Mouse (Mus musculus) retina, embryonic 14.5 days (tissue): ENCODE data around the gene Gng3.
"Not testable (repeated sequence)": the region's sequence is repeated elsewhere in the genome, so short reads cannot be mapped to it uniquely, and the experiment has no call there.

Experiments
- DNase-seq: peaks from one replicate; pipeline ENCODE4 v3.0.0-alpha.2; 2015; ENCODE audit warnings: low spot score

Gene Gng3

DNA sequence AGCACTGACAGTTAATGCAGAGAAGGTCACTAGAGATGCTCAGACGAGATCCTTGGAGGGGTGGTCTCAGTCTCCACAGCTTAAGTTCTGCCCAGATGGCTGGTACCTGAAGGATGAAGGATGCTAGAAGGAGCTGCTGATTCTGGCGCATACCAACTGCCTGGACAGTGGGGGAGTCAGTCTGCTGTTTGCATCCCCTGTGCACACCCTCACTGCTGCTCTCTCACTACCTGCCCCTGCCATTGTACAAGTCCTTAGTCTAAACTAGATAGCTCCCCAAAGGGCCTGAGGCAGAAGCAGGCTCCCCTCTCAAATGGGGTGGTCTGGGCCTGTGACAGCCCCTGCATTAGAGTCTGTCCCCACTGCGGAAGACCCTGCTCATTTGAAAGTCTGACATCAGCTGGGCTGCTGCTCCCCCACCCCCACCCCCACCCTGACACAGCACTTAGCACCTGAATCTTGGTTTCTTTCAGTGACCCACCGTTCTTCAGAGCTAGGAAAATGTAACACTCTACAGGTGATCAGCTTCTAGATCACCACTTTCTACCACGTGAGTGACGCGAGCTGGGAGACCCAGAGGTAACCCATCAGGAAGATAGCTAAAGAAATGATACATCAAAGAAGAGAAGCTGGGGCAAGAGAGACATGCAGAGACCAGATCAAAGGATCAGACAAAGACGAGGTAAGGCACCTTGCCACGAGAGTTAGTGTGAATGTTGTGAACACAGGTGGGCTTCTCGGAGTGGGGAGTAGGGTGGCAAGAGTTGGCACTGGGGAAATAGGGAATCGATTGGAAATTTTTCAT is at the start of gene Gng3:
Gng3 (minus strand) TSS at position 92 of the 805 bp plus-strand sequence.
- peak; percentile 76 for DNase-seq

DNA sequence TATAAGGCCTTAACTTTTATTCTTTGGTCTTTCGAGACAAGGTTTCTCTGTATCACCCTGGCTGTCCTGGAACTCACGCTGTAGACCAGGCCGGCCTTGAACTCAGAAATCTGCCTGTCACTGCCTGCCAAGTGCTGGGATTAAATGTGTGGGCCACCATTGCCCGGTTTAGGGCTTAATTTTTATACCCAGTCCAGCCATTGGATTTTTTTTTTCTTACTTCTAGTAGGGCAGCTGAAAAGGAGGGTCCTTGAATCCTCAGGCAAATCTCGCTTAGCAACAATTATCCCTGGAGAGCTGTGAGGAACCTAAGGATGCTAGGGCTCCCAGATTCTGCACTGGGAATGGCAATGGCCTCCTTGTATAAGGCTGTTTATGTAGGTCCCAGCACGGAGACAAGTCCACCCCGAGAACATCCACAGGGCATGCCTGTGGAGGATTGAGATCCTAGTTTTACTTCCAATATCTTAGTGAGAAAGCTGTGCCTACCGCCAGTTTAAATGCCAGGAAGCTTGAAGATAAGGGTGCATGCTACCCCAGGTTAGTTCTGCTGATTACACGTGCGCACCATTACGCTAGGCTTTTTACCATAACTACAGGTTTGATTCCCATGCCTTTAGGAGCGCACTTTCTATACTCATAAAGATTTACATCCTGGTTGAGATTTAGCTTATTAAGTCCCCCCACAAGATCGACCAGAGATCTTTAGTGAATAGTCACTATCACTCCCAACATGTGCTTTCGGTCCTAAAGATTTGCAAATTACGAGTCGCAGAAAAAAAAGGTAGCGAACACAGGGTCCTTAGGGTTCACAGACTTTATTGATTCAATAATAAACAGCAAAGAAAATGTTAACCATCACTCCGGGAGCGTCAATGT is 48.8 kb upstream of the Gng3 start:
- no peak for DNase-seq

DNA sequence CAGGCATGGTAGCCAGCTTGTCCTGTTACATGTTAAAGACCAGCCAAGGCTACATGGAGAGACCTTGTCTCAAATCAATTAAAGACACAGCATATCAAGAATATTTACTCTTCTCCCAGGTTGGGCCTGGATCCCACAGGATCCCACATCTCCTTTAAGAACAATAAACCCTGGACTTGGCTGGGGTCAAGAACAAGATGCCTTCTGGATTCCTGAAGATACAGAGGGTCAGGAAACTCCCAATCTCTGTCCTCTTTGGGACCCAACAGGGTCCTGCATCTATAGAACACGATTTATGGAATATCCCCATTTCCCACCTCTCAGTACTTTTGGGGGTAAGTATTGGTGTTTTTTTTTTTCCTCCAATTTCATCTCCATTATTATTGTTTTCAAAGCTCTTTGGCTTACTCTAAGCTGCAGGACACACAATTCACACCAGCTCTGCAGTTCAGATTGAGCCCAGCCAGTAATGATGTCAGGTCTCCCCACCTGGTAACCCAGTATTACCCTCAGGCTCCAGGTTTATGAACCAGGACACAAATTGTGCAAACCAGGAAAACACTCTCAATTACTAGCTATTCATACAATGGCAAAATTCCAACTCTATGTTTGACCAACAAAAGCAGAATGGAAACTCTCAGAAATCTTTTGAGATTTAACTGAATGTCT is 48.1 kb upstream of the Gng3 start:
- DNase-seq = no peak

DNA sequence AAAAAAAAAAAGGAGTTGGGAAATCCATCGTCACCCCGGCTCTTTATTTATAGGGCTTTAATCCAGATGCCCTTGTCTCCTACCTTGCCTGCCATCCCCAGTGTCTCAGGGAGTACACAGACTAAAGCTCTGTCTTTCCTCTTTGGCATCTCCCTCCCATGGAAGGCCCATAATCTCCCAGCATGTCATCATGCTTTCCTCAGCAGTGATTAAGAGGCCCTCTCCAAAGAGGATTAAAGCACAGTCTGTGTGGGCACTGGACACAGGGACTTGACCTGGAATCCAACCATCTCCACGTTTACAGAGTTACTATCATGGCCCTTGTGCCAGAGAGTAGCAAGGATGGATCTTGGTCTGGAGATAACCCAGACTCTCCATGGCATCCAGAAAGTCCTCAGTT is 44.6 kb upstream of the Gng3 start, which contains the start of the genes Lbhd1 and Gm49403:
Lbhd1 (plus strand) TSS at position 117 of the 400 bp plus-strand sequence.
Gm49403 (plus strand) TSS at position 315 of the 400 bp plus-strand sequence.
- DNase-seq = no peak

DNA sequence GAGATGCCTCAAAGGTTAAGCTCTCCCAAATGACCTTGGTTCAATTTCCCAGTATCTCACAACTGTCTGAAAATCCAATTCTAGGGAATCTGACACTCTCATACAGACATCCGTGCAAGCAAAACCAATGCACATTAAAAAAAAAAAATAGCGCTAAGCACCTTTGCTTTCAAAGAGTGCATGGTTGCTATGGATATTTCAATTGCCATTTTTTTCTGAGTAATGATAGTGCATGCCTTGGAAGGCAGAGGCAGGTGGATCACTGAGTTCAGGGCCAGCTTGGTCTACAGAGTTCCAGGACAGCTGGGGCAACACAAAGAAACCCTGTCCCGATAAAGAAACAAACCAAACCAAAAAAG is 42.0 kb upstream of the Gng3 start:
- no peak for DNase-seq

DNA sequence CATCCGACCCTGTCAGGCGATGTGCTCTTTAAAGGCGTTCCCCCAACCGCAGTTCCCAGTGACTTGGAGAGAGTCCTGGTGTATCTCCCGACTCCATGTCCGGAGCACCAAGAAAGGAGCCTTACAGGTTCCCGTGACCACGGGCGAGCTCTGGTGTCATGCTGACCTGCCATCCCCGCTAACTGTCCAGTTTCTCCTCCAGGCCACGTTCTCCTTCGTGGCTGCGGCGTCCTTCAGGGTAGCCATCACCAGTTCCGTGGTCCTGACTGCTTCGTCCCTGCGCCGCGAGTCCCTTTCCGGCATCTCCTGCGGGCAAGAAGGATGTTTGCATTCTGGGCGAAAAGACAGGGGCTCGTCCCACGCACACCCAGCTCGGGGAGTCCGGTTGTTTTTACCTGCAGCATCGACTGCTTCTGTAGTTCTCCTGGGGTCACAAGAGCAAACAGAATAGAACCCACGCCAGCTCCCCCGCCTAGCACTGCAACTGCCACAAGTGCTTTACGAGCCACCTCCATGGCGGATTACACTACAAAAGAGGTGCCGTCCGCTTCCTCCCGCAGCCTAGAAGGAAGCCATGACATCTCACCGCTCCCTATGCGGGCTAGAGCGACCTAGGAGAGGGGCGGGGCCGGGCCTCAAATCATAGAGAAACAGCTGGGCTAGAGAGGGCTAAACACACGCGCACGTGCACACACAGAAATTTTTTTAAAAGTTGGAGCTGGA is 41.5 kb upstream of the Gng3 start, which contains the start of gene Uqcc3:
Uqcc3 (minus strand) TSS at position 613 of the 723 bp plus-strand sequence.
- peak; percentile 92 for DNase-seq

DNA sequence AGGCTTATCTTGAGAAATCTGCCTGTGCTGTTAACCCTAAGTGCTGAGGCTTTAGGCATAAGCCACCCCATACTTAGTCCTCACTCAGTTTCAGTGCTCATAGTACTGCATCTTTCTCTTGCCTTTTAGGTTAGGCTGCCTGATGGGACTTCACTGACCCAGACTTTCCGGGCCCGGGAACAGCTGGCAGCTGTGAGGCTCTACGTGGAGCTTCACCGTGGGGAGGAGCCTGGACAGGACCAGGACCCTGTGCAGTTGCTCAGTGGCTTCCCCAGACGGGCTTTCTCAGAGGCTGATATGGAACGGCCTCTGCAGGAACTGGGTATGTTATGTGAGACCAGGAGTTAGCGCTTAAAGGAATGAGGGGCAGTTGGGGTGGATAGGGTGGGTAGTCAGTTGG is 36.0 kb upstream of the Gng3 start:
- DNase-seq = no peak

DNA sequence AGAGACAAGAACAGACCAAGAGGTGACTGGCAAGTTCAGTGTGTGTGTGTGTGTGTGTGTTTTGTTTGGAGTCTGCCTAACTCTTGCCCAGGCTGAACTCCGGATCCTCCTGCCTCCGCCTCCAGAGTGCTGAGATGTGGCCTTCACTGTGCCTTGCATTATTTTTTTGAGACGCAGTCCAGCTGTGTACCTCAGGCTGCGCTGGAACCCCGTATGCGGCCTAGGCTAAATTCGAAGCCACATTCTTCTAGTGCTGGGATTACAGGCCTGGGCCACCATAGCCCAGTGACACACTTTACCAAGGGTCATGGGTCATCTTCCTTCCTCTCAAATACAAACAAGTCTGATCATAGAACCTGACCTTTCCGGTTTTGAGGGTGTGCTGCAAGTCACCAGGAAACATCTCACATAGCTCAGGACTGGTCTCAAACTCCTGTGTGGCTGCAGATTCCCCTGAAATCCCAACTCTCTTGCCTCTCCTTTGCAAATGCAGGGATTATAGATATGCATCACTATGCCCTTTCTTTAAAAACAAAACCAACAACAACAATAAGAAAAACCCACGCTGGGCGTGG is 33.4 kb upstream of the Gng3 start:
- DNase-seq = no peak

DNA sequence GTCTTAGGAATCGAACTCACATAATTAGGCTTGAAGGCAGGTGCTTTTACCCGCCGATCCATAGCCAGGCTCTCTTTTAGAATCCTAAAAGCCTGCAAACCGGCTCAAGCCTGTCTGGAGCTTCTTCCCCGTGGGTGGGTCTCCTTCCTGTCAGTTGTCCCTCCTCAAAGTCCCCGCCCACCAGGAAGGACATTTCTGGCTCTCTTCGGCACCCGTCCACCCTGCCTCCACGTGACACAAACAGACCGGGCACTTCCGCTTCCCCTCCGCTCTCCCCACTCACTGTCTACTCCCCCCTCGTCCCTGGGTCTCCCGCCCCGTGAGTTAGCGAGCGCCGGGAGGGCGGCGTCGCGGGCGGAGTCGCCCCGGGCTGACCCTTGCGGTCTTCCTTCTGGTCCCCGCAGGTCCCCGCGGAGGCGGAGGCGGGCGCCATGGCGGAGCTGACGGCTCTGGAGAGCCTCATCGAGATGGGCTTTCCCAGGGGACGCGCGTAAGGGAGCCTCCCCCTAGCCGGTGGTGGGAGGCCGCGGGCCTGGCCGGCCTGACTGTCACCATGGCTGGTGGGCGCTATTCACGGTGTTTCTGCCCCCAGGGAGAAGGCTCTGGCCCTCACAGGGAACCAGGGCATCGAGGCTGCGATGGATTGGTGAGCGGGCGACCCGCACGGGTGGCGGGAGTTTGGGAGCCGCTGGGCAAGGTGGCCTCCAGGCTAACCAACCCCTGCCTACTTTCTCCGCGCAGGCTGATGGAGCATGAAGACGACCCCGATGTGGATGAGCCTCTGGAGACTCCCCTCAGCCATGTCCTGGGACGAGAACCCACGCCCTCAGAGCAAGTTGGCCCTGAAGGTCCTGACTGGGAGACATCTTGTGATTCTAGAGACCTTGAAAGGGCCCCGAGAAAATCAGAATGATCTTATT is 32.5 kb upstream of the Gng3 start, which contains the start of gene Ubxn1:
Ubxn1 (plus strand) TSS at position 230 of the 920 bp plus-strand sequence.
- peak; percentile 97 for DNase-seq

DNA sequence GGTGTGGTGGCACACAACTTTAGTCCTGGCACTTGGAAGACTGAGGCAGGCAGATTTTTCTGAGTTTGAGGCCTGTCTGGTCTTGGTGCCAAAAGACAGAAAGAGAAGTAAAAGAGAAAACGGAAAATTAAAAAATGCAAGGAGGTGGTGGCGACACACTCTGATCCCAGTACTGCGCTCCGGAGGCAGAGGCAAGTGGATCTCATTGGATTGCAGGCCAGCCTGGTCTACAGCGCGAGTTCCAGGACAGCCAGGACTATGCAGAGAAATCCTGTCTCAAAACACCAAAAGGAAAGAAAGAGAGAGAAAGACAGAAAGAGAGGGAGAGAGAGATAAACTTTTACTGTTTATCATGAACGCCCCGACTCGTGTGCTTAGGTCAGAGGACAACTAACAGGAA is 31.8 kb upstream of the Gng3 start:
- DNase-seq = no peak

DNA sequence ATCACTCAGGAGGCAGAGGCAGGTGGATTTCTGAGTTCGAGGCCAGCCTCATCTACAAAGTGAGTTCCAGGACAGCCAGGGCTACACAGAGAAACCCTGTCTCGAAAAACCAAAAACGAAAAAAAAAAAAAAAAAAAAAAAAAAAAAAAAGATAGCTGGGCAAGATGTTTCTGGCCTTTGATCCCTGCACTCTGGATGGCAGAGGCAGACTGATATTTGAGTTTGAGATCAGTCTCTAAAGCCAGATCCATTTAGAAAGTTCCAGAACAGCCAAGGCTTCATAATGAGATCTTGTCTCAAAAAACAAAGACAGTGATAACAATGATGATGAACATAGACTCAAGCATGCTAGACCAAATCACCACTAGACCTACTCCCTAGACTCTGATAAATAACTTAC is 31.4 kb upstream of the Gng3 start:
- not testable (repeated sequence) for DNase-seq

DNA sequence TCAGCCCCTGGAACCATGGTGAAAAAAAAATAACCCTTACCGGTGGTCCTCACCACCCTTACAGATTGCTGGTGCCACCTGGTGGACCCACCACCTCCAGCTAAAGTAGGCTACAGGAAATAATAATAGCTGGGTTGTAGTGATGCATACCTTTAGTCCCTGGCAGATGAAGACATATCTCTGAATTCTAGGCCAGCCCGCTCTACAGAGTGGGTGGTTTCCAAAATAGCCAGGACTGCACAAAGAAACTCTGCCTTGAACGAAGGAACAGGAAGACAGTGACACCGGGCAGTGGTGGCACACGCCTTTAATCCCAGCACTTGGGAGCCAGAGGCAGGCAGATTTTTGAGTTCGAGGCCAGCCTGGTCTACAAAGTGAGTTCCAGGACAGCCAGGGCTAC is 25.3 kb upstream of the Gng3 start:
- no peak for DNase-seq

DNA sequence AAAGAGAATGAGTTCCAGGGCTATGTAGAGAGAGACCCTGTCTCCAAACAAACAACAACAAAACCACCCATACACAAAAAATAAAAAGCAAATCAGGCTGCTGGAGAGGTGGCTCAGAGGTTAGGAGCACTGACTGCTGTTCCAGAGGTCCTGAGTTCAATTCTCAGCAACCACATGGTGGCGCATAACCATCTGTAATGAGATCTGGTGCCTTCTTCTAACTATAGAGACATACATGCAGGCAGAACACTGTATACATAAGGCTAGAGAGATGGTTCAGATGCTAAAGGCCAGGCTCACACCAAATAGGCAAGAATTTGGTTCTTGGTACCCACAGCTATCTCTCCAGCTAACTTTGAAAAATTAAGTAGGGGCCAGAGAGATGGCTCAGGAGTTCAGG is 20.0 kb upstream of the Gng3 start:
- DNase-seq = peak; percentile 30

DNA sequence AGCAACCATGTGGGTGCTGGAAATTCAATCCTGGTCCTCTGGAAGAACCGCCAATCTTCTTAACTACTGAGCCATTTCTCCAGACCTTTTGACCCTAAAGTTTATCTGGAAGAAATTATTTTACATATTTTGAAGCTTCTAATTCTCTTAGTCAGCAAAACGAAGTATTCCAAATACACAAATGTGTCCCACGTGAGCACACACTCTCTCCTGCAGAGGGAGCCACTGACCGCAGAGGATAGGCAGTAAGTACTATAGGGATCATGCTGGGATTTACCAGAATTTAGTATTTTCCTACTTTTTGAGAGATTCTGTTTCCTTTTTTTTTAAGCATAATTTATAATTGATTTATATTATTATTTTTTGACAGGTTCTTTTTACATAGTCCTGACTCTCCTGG is 18.7 kb upstream of the Gng3 start:
- DNase-seq = peak; percentile 61

DNA sequence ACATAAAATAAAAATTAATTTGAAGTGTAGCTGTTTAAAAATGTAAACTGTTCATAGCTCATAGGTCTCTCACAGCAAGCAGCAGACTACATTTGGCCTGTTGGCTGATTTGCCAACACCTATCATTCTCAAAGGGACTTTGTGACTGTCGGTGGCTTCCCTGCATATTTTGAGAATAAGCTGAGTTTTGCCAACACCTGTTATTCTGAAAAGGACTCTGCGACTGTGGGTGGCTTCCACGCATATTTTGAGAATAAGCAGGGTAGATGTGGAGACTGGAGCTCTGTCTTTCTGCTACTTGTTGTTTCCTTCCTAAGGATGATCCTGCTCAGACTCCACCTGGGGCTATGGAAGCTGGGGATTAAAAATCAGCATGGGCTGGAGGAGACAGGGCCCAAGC is 14.1 kb upstream of the Gng3 start:
- no peak for DNase-seq

DNA sequence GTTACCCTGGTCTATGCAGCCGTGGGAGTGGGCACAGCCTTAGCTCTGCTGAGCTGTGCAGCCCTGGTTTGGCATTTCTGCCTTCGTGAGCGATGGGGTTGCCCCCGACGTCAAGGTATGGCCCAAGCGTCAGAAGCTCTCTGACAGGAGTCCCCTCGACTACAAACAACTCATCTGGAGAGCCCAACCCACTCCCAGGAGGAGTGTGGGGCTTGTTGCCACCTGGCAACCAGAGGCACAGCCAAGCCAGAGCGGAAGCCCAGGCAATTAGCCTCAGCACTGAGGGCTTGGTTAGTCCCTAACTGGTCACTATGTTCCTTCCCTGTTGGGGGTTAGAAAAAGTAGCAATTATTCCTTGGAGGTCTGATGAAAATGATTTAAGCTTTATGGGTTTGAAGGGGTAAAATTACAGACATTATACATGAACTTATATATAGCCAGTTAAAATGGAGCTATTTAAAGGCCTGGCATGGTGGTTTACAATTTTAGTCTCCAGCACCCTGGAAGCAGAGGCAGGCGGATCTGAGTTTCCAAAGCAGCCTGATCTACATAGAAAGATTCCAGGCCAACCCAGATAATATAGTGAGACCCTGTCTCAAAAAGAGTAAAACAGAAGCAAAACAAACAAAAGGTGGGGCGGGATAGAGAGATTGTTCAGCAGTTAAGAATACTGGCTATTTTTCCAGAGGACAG is 13.4 kb upstream of the Gng3 start:
- DNase-seq = no peak

DNA sequence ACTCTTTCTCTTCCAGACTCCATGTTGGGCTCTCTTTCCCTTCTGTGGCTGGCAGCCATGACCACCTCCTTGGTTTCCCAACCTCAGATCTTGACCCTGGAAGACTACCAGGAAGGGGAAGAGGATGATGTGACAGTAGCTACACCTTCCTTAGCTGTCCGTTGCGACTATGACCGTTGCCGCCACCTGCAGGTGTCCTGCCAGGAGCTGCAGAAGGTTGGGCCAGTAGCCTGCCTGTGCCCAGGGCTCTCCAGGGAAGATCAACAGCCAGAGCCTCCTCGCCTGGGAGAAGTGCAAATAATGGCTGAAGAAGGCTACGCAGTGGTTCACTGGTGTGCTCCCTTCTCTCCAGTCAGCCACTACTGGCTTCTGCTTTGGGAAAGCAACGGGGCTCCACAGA is 12.6 kb upstream of the Gng3 start:
- no peak for DNase-seq

DNA sequence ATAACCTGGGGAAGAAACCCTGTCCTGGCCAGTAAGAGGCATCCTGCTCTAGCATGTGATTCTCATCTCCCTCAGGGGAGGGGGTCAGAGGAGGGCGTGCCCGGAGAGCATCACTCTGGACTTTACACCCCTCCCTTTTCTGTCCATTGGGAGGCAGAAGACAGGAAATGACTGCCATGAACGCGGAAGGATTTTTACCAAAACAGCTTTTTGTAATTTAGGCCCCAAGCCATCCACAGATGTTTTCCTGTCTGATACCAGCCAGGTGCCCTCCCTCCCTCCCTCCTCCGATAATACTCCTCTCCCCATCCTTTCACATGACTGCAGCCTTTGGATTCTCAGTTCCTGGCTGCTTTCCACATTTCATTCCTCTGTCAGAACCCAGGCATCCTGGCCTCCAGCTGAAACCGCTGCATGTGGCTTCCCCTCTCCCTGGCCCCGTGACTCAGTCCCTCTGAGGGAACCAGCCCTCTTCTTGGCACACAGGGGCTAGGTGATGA is 11.5 kb upstream of the Gng3 start, which contains the start of gene Lrrn4cl:
Lrrn4cl (plus strand) TSS at position 367 of the 500 bp plus-strand sequence.
- DNase-seq = peak; percentile 43

DNA sequence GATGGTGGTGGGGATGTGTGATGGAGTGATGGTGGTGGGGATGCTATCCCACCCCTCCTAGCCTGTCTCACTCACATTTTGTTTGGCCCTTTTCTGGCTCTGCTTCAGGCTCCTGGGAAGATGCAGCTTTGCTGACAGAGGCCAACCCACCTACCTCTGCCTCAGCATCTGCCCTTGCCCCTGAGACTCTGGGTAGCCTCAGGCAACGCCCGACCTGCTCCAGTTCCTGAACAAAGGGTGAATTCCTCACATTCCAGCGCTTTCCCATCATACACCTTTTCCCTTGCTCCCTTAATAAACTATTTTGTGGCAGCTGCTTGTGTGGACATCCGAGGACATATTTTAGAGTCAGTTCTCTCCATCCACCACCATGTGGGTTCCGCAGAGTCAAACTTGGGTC is 9.4 kb upstream of the Gng3 start:
- no peak for DNase-seq
